ENCODE assay signal across 8 mouse cellular contexts in genomic region chr3:133757756-133758420, GRCm38 (mm10).
DNase-seq lines count a peak whose midpoint lies in the region; ATAC-seq lines count a peak whose summit lies in the region.
"Had no signal": no experiment of that assay in that cellular context is flagged by ENCODE, and none has a peak within 500 bp of the region (broad histone marks: within the 10 kb centered on the region; RNA-seq: fewer than 3 reads in every experiment).

No protein-coding gene starts in this region.

- no peak for ATAC-seq in intestine, embryonic 15.5 days
- ATAC-seq in liver, embryonic 13.5 days (ENCODE audit: low read depth), result no peak

- H3K27ac ChIP-seq in intestine, embryonic 15.5 days, result no peak overlapping the region
- no peak overlapping the region for H3K27ac ChIP-seq in liver, embryonic 13.5 days
- H3K27ac ChIP-seq: embryonic facial prominence, embryonic 15.5 days had no signal

- no peak overlapping the region; the same call in 1 of the 2 replicates for H3K4me3 ChIP-seq in intestine, embryonic 15.5 days (replicated peaks)
- no peak overlapping the region for H3K4me3 ChIP-seq in liver, embryonic 13.5 days (replicated peaks)
- H3K4me3 ChIP-seq: embryonic facial prominence, embryonic 15.5 days had no signal

- peaks cover 13% of the 10 kb centered on the region for H3K4me1 ChIP-seq in intestine, embryonic 15.5 days (replicated peaks)
- H3K4me1 ChIP-seq in liver, embryonic 13.5 days (replicated peaks), result peaks cover 6% of the 10 kb centered on the region; the same call in 1 of the 2 replicates

- 32% methylated on average over 12 of the region's 12 CpGs for WGBS in intestine, embryonic 15.5 days
- WGBS in liver, embryonic 13.5 days (ENCODE audit: insufficient replicate concordance), result 22% methylated on average over 12 of the region's 12 CpGs

- DNase-seq in layer of hippocampus, adult 18-20 months (ENCODE audit: low spot score in 2 of 2), result peak; percentile 27 to 74
- no peak for DNase-seq in layer of hippocampus, adult 9-10 months (ENCODE audit: low spot score)
- no peak for DNase-seq in liver, embryonic 13.5 days
- peak; percentile 27 for DNase-seq in right cerebral cortex, postnatal 25 days
- no peak for DNase-seq in adrenal gland, adult (ENCODE audit: inconsistent age in 2 of 2, low spot score in 1 of 2)
- no peak for DNase-seq in ovary, postnatal 14 days (ENCODE audit: low spot score)

- H3K9ac ChIP-seq in intestine, embryonic 15.5 days, result no peak overlapping the region
- no peak overlapping the region for H3K9ac ChIP-seq in liver, embryonic 13.5 days
- H3K9ac ChIP-seq: embryonic facial prominence, embryonic 15.5 days had no signal

- no peaks in the 10 kb centered on the region for H3K27me3 ChIP-seq in intestine, embryonic 15.5 days (replicated peaks)
- H3K27me3 ChIP-seq in liver, embryonic 13.5 days, result no peaks in the 10 kb centered on the region
- H3K27me3 ChIP-seq: embryonic facial prominence, embryonic 15.5 days had no signal

- H3K9me3 ChIP-seq in intestine, embryonic 15.5 days, result no peaks in the 10 kb centered on the region
- H3K9me3 ChIP-seq in liver, embryonic 13.5 days (replicated peaks), result no peaks in the 10 kb centered on the region
- H3K9me3 ChIP-seq: embryonic facial prominence, embryonic 15.5 days had no signal

- H3K36me3 ChIP-seq in intestine, embryonic 15.5 days, result no peaks in the 10 kb centered on the region
- H3K36me3 ChIP-seq in liver, embryonic 13.5 days, result no peaks in the 10 kb centered on the region
- H3K36me3 ChIP-seq: embryonic facial prominence, embryonic 15.5 days had no signal

- H3K4me2 ChIP-seq in intestine, embryonic 15.5 days (replicated peaks), result peak overlapping the region; percentile 45
- H3K4me2 ChIP-seq in liver, embryonic 13.5 days, result peak overlapping the region; percentile 36
- H3K4me2 ChIP-seq: embryonic facial prominence, embryonic 15.5 days had no signal

Comparison
In these comparisons a context has a peak if more than half of its experiments do, and no peak if none do; other contexts are left out.
1. DNase-seq: peak in layer of hippocampus, adult 18-20 months (2 of 2) and right cerebral cortex, postnatal 25 days (single experiment); none in layer of hippocampus, adult 9-10 months (single experiment), liver, embryonic 13.5 days (single experiment), adrenal gland, adult (0 of 2) and ovary, postnatal 14 days (single experiment).